Mouse (Mus musculus) erythroblast, embryonic 14.5 days (primary cell): ENCODE data around the gene Malrd1. TPM values are rescaled to one million over a fixed set of nuclear protein-coding genes. Genes with fewer than 3 reads are reported as not detected.

Experiments
- H3K27me3 ChIP-seq: 2 replicates; pipeline ENCODE4 v1.6.1; 2012; ENCODE audit warnings: inconsistent platforms; ENCODE audit not compliant: control insufficient read depth
- H3K36me3 ChIP-seq: 2 replicates; pipeline ENCODE4 v1.6.1; 2012; ENCODE audit warnings: mild to moderate bottlenecking, inconsistent platforms; ENCODE audit not compliant: control insufficient read depth
- H3K4me1 ChIP-seq: 2 replicates; pipeline ENCODE4 v1.6.1; 2012; ENCODE audit warnings: inconsistent platforms; ENCODE audit not compliant: control insufficient read depth
- H3K4me3 ChIP-seq: replicated peaks from 2 replicates; pipeline ENCODE3; 2012; ENCODE audit warnings: moderate library complexity, mild to moderate bottlenecking, inconsistent platforms
- H3K9me3 ChIP-seq: 2 replicates; pipeline ENCODE4 v1.6.1; 2012; ENCODE audit warnings: low read length, inconsistent platforms, mixed read lengths; ENCODE audit not compliant: control insufficient read depth
- GATA1 ChIP-seq: IDR thresholded peaks from 2 replicates; pipeline ENCODE4 v1.6.1; 2012; ENCODE audit warnings: low read length, inconsistent platforms, mixed read lengths
- TAL1 ChIP-seq: IDR thresholded peaks from 3 replicates; pipeline ENCODE4 v1.6.1; 2012; ENCODE audit warnings: low read length, inconsistent platforms, mixed read lengths
- polyA plus RNA-seq: library from polyadenylated mRNA; stranded (reverse); fragments of >175 nt; gene quantifications from 2 replicates; pipeline ENCODE4 v1.2.3, GENCODE M21; 2012

The Malrd1 gene
- polyA plus RNA-seq, 1 experiment, result not detected

DNA sequence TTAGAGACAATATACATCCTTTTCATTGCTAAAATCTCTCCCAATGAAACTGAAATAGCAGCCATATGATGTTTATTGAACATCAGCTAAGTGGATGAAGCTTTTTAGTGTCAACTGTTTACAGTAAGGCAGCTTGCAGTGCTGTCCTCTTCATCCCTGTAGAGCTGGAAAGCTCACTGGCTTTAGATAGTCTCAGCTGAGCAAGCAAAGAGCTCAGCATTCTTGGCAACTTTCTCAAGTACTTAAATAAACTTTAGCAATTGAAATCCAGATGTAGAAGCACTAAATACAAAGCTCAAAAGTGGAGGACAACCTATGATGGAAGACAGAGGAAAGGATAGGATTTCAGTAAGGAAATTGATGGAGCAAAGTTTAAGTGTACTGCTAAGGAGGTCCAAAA is 626.3 kb downstream of the Malrd1 start:
- no peak for TF ChIP-seq GATA1
- TF ChIP-seq TAL1, result no peak
- no peak overlapping the region for H3K4me3 ChIP-seq
- H3K36me3 ChIP-seq, result no peaks in the 10 kb centered on the region
- H3K27me3 ChIP-seq, result no peaks in the 10 kb centered on the region
- no peaks in the 10 kb centered on the region for H3K9me3 ChIP-seq
- H3K4me1 ChIP-seq, result no peaks in the 10 kb centered on the region

DNA sequence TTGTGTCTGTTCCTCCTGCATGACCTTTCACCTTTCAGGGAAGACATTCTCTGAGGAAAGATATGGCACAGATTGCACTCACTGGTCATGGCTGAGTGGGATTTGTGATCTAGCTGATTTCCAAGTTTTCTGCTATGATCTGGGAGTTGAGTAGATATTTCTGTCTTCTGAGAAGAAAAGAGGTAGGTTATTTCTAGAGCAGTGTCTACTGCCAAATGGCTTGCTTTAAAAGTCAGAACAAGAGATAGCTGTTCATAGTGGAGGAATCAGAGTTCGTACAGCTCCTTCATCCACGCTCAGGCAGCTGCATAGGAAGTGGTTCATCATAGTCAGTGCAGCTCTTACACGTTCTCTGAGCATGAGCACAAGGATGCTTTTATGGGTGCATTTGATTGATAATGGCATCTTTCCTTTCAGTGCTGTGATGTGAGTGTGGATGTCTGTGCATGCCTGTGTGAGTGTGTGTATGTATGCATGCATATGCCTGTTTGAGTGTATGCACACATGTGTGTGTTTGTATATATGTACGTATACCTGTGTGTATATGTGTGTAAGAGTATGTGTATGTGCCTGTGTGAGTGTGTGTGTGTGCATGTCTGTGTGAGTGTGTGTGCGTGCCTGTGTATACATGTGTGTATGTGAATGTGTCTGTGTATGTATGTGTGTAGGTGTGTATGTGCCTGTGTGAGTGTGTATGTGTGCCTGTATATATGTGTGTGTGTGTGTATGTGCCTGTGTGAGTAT is 637.1 kb downstream of the Malrd1 start:
- Histone ChIP-seq H3K36me3 (no peaks in the 10 kb centered on the region), H3K27me3 (no peaks in the 10 kb centered on the region), H3K9me3 (no peaks in the 10 kb centered on the region), H3K4me3 (no peak overlapping the region), H3K4me1 (no peaks in the 10 kb centered on the region)
- TF ChIP-seq GATA1 (no peak), TAL1 (no peak)

DNA sequence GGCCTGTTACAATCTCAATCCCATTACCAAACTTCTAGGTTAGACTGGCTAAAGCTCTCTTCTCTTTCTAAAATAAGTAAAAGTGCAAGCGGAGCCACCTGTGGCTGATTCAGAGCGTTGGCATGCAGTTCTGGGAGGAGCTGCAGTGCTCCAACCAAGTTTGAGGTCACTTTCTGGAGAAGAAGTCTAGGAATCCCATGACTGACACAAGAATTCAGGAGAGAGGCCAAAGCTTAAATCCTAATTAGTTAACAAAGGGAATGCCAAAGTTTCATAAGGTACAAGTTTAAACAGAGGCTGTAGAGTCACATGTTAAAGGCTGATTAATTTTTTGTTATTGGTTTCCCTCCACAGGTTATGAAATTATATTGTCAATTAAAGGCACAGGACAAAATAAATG is 642.3 kb downstream of the Malrd1 start:
- Histone ChIP-seq H3K36me3 (no peaks in the 10 kb centered on the region), H3K9me3 (no peaks in the 10 kb centered on the region), H3K27me3 (no peaks in the 10 kb centered on the region), H3K4me3 (no peak overlapping the region), H3K4me1 (no peaks in the 10 kb centered on the region)
- TF ChIP-seq TAL1 (no peak), GATA1 (no peak)

DNA sequence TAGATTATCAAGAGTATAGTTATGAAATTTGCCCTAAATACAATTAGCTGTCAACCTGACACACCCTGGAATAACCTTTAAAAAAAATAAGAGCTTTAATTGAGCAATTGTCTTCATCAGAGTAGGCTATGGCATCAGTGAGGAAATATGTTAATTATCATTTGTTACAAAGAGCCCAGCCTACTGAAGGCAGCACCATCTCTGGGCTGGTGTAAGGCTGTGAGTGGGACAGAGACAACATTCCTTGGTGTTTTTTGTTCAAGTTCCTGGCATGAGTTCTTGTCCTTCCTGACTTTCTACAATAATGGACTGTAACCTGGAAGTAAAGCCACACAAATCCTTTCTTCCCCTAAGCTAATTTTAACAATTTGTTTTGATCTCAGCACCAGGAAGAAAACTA is 645.8 kb downstream of the Malrd1 start:
- no peak overlapping the region for H3K4me3 ChIP-seq
- no peak for TF ChIP-seq GATA1
- no peak for TF ChIP-seq TAL1

DNA sequence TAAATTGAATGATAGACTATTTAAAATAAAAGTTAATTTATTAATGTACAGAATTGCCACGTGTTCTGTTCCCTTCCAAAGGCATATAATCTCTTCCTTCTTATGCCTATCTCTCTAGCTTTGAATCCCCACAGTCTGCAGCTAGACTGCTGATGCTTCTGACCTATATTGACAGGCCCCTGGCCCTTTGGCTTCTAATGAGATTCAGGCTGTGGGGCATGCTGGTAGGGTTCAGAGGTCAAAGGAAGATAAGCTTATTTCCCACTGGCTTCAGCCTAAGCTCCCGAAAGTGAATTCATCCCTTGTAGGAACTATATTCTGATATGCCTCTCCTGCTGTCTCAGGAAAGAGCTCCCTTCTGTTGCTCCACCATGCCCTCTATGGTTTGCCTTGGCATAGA is 647.1 kb downstream of the Malrd1 start:
- Histone ChIP-seq H3K27me3 (no peaks in the 10 kb centered on the region), H3K4me3 (no peak overlapping the region)

More for the DNA sequence above, 645.8 kb downstream of the Malrd1 start:
- H3K36me3 ChIP-seq, result no peaks in the 10 kb centered on the region
- no peaks in the 10 kb centered on the region for H3K9me3 ChIP-seq
- no peaks in the 10 kb centered on the region for H3K4me1 ChIP-seq
- H3K27me3 ChIP-seq, result no peaks in the 10 kb centered on the region

DNA sequence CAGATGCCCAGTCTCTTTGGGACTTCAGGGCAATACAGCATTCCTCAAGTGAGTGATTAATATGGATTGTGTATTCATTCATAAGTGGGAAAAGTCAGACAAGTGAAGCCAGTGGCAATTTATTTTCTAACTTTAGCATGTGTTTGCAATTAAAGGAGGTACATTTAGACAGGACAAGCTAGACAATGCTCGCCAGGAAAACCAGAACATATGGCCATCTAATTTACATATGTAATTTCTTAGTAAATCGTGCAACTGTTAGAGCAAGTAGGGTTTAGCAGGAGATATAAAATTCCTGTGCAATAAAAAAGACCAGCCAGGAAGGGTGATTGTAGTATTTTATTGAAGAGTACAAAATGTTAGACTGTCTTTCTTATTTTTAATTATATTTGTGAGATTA is 655.9 kb downstream of the Malrd1 start:
- H3K36me3 ChIP-seq, result no peaks in the 10 kb centered on the region
- no peaks in the 10 kb centered on the region for H3K9me3 ChIP-seq
- H3K27me3 ChIP-seq, result no peaks in the 10 kb centered on the region
- H3K4me1 ChIP-seq, result no peaks in the 10 kb centered on the region
- no peak overlapping the region for H3K4me3 ChIP-seq
- TF ChIP-seq TAL1 (no peak), GATA1 (no peak)

More for the DNA sequence above, 647.1 kb downstream of the Malrd1 start:
- Histone ChIP-seq H3K36me3 (no peaks in the 10 kb centered on the region), H3K9me3 (no peaks in the 10 kb centered on the region), H3K4me1 (no peaks in the 10 kb centered on the region)
- no peak for TF ChIP-seq TAL1
- no peak for TF ChIP-seq GATA1

DNA sequence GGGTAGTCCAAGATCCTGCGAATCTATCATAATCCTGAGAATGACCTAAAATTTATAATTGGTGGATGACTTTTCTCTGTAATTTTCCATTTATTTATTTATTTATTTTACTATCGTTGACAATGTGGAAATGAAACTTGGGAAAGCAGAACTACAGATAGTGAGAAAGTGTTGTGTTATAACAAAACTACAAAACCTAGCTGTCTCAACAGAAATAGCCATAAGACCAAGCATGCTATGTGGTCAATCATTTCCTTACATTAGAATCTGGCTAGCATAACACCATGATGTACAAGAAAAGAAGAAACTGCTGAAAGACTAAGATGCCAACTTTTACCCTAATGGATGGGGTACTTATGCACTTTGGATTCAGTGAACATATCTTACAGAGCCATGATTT is 656.9 kb downstream of the Malrd1 start:
- H3K4me1 ChIP-seq, result no peaks in the 10 kb centered on the region
- H3K4me3 ChIP-seq, result no peak overlapping the region
- H3K27me3 ChIP-seq, result no peaks in the 10 kb centered on the region
- no peaks in the 10 kb centered on the region for H3K9me3 ChIP-seq
- H3K36me3 ChIP-seq, result no peaks in the 10 kb centered on the region
- TF ChIP-seq GATA1 (no peak), TAL1 (no peak)

DNA sequence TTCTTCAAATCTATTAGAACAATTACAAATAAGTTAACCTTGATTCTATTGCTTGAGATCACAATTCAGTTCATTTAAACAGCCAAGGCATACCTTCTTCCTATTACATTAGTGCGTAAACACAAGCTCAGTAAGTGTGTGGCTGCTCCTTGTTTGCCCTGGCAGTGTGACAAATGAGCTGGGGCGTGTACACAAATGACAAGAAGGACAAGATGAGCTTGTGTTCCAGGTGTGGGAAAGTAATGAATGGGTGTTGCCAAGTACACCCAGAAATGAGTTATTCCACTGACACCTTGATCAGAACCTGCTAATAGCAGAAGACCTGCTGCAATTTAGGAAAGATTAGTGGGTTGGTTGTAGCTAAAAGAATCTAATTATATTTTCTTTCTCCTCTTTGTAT is 683.7 kb downstream of the Malrd1 start:
- Histone ChIP-seq H3K27me3 (no peaks in the 10 kb centered on the region), H3K4me3 (no peak overlapping the region), H3K4me1 (no peaks in the 10 kb centered on the region), H3K36me3 (no peaks in the 10 kb centered on the region), H3K9me3 (no peaks in the 10 kb centered on the region)
- TF ChIP-seq GATA1, result no peak
- TF ChIP-seq TAL1, result no peak

DNA sequence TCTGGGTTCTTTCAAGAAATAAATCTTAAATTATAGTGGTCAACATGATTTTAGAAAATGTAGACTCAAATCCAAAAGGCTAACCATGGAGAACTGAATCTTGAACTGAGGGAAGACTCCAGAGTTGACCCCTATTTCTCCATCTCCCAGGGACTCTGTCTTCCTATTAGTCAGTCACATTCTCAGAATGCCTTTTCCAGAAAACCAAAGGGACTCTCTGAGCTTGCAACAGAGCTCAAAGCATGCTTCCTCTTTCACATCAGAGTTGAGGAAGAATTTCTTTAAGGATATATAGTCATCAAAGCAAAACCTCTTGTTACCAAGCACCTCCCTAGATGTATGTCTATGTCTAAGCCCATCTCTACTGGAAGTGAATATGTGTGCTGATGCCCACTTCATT is 686.5 kb downstream of the Malrd1 start:
- no peak overlapping the region for H3K4me3 ChIP-seq
- no peaks in the 10 kb centered on the region for H3K4me1 ChIP-seq
- no peaks in the 10 kb centered on the region for H3K27me3 ChIP-seq
- TF ChIP-seq TAL1, result no peak
- no peak for TF ChIP-seq GATA1
- H3K36me3 ChIP-seq, result no peaks in the 10 kb centered on the region
- H3K9me3 ChIP-seq, result no peaks in the 10 kb centered on the region

DNA sequence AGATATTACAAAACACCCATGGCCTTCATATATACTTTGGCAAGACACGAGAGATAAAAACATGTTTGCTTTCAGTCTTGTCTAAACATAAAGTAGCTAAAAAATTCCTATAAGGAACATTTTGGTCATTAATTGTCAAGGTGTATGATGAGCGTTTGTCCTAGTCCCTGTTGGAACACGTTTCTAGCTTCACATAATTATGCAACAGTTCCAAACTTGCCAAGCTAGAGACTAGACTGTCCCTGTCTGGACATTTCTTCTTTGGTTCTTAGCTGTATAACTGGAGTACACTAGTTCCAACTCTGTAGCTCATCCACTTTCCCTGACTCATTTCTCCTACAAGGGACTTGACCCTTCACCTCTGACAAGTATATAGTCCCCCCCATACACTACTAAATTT is 687.8 kb downstream of the Malrd1 start:
- Histone ChIP-seq H3K4me3 (no peak overlapping the region), H3K9me3 (no peaks in the 10 kb centered on the region), H3K36me3 (no peaks in the 10 kb centered on the region), H3K4me1 (no peaks in the 10 kb centered on the region), H3K27me3 (no peaks in the 10 kb centered on the region)
- TF ChIP-seq GATA1, result no peak
